Mouse (Mus musculus) retina, embryonic 14.5 days (tissue): ENCODE measurements around the gene Rab30.

Experiments
- DNase-seq: peaks from one replicate; pipeline ENCODE4 v3.0.0-alpha.2; 2015; ENCODE audit warnings: low spot score

The Rab30 gene

GRCm38 (mm10) chr7:92842254-92842653 is 100.9 kb downstream of the Rab30 start:
- DNase-seq: no peak

DNA sequence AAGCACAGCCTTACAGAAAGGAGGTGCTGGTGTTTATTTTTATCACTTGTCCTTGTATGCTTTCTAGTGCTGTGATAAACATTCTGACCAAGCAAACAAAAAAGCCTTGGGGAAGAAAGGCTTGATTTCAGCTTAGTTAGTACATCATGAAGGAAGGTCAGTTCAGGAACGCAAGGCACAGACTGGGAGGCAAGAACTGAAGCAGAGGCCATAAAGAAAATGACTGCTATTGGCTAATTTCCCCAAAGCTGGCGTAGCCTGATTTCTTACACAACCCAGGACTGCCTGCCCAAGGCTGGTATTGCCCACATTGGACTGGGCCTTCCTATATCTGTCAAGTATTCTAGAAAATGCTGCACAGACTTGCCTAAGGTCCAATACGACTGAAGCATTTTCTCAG is 106.8 kb downstream of the Rab30 start:
- DNase-seq: no peak

GRCm38 (mm10) chr7:92866526-92866925 is 125.1 kb downstream of the Rab30 start:
- DNase-seq: peak; percentile 81

- peak; percentile 50 for DNase-seq
Measured at GRCm38 (mm10) chr7:92870161-92870560, 128.8 kb downstream of the Rab30 start.

GRCm38 (mm10) chr7:92871596-92871995 is 130.2 kb downstream of the Rab30 start:
- DNase-seq: no peak

- peak; percentile 95 for DNase-seq
Measured at GRCm38 (mm10) chr7:92874116-92874675, 132.8 kb downstream of the Rab30 start, which contains the start of the genes Ddias and Prcp. TSS of gene Ddias (minus strand) at chr7:92874247. TSS of gene Prcp (plus strand) at chr7:92874470.

DNA sequence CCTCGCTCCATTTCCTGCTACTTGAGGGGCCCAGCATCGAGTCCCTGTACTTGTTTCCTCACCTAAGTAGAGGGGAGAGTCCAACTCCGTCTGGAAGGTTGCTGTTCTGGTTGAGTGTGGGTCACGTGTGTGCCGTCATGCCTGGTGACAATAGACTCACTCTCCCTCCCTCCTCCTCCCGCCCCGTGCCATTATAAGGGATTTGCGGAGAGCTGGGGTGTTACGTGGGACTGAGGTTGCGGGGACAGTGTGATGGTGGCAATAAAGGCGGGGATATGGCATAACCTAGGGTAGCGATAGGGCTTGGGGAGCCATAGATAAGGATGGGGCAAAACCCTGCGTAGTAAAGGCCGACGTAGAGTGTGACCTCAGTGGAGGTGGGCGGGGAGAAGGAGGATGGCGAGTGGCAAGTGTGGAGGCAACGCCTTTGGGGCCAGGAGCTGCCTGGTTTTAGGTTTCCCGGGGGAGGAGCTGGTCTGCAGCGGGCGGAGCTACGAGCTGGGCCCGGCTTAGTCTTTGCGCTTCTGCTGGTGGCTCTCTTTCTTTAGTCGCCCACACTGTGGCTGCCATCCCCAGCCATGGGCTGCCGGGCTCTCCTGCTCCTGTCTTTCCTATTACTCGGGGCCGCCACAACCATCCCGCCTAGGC is 133.5 kb downstream of the Rab30 start:
- DNase-seq: peak; percentile 88

GRCm38 (mm10) chr7:92876066-92876465 is 134.7 kb downstream of the Rab30 start:
- DNase-seq: no peak

- no peak for DNase-seq
Measured at GRCm38 (mm10) chr7:92876538-92876937, 135.1 kb downstream of the Rab30 start.

DNA sequence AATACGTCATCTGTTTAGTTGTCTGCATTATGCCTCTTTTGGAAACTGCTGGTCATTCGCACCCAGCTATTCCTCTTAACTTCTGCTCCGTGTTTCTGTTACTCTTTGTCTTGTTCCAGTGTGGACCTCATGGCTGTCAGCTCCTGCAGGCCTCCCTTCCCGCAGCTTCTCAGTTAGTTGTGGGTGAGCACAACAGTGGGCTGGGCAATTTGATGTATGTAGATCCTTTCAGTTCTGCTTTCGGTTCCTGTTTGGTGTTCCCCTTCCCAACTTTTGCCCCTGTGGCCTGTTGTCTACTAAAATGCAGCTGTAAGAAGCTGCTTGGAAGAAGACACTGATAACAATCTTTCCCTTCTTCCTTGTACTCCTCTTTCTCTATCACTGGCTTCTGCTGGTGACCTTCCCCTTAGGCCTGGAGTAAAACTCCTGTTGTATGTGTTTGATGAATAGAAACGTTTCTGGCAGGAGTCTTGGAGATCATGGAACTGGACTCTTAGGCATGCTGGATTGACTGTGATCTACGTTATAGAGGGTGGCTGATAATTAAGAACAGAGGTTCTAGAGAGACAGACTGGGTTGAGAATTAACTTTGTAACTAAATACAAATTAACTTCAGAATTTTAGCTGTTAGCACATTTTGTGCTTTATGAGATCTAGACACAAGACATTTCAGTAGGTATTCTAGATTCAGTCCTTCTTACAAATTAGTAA is 137.3 kb downstream of the Rab30 start:
- DNase-seq: no peak

DNA sequence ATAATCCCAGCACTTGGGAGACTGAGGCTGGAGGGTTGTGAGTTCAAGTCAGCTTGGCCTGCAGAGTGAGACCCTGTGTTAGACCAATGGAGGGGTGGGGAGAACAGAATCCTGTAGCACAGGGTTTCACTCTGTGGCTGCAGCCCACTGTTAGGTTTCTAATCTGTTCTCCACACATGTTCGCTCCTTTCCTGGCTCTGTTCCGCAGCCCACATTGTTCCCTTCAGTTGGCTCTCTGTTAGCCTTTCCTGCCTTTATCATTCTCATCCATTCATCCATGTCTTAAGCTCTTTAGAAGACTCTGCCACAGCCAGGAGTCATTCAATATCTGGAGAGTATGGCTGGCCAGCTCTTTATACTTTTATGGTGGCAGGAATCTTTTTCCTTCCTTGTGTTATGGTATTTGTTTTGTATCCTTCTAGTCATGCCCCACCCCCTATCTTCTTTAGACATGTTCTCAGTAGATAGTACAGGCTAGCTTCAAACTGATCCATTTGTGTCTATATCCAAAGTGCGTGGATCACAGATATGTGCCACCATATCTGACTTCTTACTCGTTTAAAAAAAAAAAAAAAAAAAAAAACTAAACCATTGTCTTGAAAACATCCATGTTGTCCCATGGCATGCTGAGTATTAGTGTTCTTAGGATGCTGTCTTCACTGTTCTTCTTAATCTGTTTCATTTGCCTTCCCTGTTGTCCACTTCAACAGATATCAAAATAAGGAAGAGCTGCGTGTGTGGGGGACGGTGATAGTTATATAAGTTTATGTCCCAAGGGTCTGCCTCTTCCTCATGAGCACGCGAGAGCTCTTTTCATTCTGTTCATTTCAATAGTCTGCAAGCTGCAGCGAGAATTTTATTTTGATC is 142.7 kb downstream of the Rab30 start:
- no peak for DNase-seq

GRCm38 (mm10) chr7:92884998-92885660 is 143.7 kb downstream of the Rab30 start:
- DNase-seq: no peak

GRCm38 (mm10) chr7:92886801-92887200 is 145.4 kb downstream of the Rab30 start:
- DNase-seq: no peak

- no peak for DNase-seq
Measured at GRCm38 (mm10) chr7:92887230-92887629, 145.8 kb downstream of the Rab30 start.

GRCm38 (mm10) chr7:92890211-92890610 is 148.8 kb downstream of the Rab30 start:
- DNase-seq: no peak

DNA sequence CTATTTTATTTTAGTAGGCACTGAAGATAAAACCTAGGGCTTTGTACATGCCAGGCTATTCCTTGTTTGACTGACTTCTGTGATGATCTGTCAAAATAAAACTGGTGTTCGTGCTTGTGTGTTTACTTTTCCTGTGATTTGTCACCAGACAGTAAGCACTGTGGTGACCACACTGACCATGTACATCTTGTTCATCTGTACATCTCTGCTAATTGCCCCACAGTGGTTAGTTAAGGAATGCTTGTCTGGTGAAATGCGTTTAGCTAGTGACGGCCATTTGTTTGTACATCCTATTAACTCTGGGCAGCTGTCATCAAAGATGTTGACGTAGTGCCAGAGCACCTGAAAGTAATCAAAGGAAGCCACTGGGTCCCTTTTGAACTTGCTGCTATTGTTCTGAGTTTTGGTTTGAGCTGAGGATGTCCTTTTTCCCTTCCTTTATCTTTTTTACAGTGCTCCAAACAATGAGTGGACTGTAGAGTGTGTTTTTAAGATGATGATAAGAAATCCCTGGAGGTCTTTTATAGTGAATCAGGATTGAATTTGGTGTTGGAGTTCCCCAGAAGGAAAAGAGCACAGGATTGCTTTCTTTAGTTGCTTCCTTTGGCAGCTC is 149.3 kb downstream of the Rab30 start:
- DNase-seq: no peak

DNA sequence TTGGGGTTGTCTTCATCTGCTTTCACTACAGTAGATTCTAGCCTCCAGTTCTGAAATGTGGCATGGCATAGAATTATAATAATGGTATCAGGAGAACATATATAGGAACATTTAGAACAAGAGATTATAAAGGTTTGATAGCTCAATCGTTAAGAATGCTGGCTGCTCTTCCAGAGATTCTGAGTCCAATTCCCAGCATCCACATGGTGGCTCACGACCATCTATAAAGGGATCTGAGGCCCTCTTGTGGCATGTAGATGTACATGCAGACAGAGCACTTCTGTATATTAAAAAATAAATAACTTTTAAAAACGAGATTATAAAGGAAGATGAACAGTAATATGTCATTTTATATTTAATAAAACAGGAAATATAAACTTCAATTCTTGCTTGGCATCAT is 152.1 kb downstream of the Rab30 start:
- no peak for DNase-seq
